Mouse (Mus musculus) limb, embryonic 14.5 days (tissue): ENCODE results near the gene E2f4. TPM values are rescaled to one million over a fixed set of nuclear protein-coding genes. Genes with fewer than 3 reads are reported as not detected.

ENCODE experiments used
- ATAC-seq: fragments of 200-750 bp; cut with Nextera tagmentation; 2 replicates; pipeline ENCODE4 v1.8.0; 2017; ENCODE audit warnings: low read depth, moderate number of reproducible peaks, moderate TSS enrichment; ENCODE audit not compliant: low FRiP score
- DNase-seq: peaks from one replicate; pipeline ENCODE4 v3.0.0-alpha.2; 2015; ENCODE audit warnings: low spot score
- H3K27ac ChIP-seq: fragments of 300-500 bp; sonication (generic); replicated peaks from 2 replicates; pipeline ENCODE4 v1.5.1; 2014; ENCODE audit warnings: low read depth, mild to moderate bottlenecking, low read length, moderate library complexity, mixed read lengths
- H3K27me3 ChIP-seq: fragments of 300-500 bp; sonication (generic); 2 replicates; pipeline ENCODE4 v1.6.1; 2014; ENCODE audit warnings: low read length, mixed read lengths; ENCODE audit not compliant: control insufficient read depth, insufficient read depth
- H3K36me3 ChIP-seq: fragments of 300-500 bp; sonication (generic); 2 replicates; pipeline ENCODE4 v1.6.1; 2014; ENCODE audit warnings: mild to moderate bottlenecking, low read length, moderate library complexity, mixed read lengths; ENCODE audit not compliant: control insufficient read depth, insufficient read depth
- H3K4me1 ChIP-seq: fragments of 300-500 bp; sonication (generic); 2 replicates; pipeline ENCODE4 v1.6.1; 2014; ENCODE audit warnings: antibody characterized with exemption, low read length, mixed read lengths; ENCODE audit not compliant: control insufficient read depth, insufficient read depth
- H3K4me2 ChIP-seq: fragments of 300-500 bp; sonication (generic); replicated peaks from 2 replicates; pipeline ENCODE4 v1.6.1; 2014; ENCODE audit warnings: low read depth, mild to moderate bottlenecking, low read length, moderate library complexity; ENCODE audit not compliant: severe bottlenecking
- H3K4me3 ChIP-seq: fragments of 300-500 bp; sonication (generic); replicated peaks from 2 replicates; pipeline ENCODE4 v1.5.1; 2014; ENCODE audit warnings: low read length
- H3K9ac ChIP-seq: fragments of 300-500 bp; sonication (generic); 2 replicates; pipeline ENCODE4 v1.6.1; 2014; ENCODE audit warnings: mild to moderate bottlenecking, low read depth, low read length, moderate library complexity; ENCODE audit not compliant: severe bottlenecking
- H3K9me3 ChIP-seq: fragments of 300-500 bp; sonication (generic); 2 replicates; pipeline ENCODE4 v1.6.1; 2016; ENCODE audit warnings: low read length; ENCODE audit not compliant: control insufficient read depth
- POLR2A ChIP-seq: fragments of 200-500 bp; IDR thresholded peaks from 2 replicates; pipeline ENCODE4 v1.8.0; 2012; ENCODE audit warnings: inconsistent platforms, mild to moderate bottlenecking, moderate library complexity, borderline replicate concordance; ENCODE audit not compliant: insufficient read depth, insufficient read length; ENCODE audit errors: extremely low read depth
- WGBS: fragments of 180-500 bp; shearing (Covaris S2); extraction: QIAGEN DNeasy Blood & Tissue Kit; methylation state at CpG from one replicate; pipeline ENCODE4 v1.1.7; 2014; 5-methylcytosine and 5-hydroxymethylcytosine counted together
- polyA plus RNA-seq, 2 experiments: library from polyadenylated mRNA; depleted of rRNA in 1 of 2; stranded (reverse) in 1 of 2; unstranded in 1 of 2; fragments of >200 nt; fragmentation: Nextera tagmentation in 1 of 2; extraction: Ambion mirVana in 1 of 2; gene quantifications; 2 replicates each; pipeline versions ENCODE4 v1.2.1 to v1.2.3; 2012 to 2014

E2f4 gene
- polyA plus RNA-seq, 2 experiments, result 76.2 to 136 TPM

DNA sequence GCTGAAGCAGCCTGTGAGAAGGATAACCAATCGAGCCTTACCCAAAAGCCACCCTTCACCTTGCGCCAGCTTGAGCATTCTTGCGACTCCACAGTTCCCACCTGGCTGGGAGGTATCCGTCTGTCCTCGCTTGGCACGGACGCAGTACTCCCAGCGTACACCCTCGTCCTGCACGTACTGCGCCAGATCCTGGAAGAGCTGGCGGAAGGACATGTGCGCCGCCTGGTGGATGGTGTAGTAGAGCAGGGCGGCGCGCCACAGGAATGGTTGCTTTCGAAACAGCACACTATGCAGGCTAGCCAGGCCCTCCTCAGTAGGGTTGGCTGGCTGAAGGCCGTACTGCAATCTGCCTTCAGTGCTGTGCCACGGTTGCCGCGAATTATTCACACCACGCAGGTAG lies 14.4 kb upstream of the E2f4 start:
- Histone ChIP-seq H3K9me3 (no peaks in the 10 kb centered on the region), H3K36me3 (peaks cover 15% of the 10 kb centered on the region), H3K4me1 (peaks cover 7% of the 10 kb centered on the region; the same call in 1 of the 2 replicates), H3K9ac (no peak overlapping the region), H3K4me3 (no peak overlapping the region), H3K27ac (no peak overlapping the region), H3K4me2 (no peak overlapping the region), H3K27me3 (peaks cover 20% of the 10 kb centered on the region)
- no peak for DNase-seq
- WGBS, result 23% methylated on average over 23 of the region's 23 CpGs
- peak; percentile 24; the same call in 1 of the 2 replicates for ATAC-seq
- no peak for TF ChIP-seq POLR2A

DNA sequence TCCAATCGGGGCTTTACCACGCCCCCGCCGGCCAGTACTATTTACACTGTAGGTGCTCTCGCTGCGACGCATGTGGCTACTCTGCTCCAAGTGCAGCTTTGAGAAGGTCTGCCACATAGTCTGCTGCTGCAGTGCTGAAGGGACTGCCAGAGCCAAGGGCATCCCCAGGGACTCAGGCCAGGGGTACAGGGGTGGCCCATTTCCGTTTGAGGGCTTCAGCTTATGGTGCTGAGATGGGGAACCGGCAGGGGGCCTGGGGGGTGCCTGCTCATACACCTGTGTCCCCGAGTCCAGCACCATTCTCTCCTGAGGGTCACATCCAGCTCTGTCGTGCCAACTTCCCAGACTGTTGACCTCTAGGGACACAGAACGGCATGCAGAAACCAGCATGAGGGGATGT lies 11.9 kb upstream of the E2f4 start:
- no peak overlapping the region for H3K4me2 ChIP-seq
- H3K4me3 ChIP-seq, result no peak overlapping the region
- H3K4me1 ChIP-seq, result peaks cover 15% of the 10 kb centered on the region
- DNase-seq, result no peak
- ATAC-seq, result no peak
- TF ChIP-seq POLR2A, result no peak
- H3K36me3 ChIP-seq, result peaks cover 15% of the 10 kb centered on the region
- no peaks in the 10 kb centered on the region for H3K9me3 ChIP-seq
- WGBS, result 42% methylated on average over 12 of the region's 12 CpGs
- no peak overlapping the region for H3K9ac ChIP-seq
- peaks cover 8% of the 10 kb centered on the region for H3K27me3 ChIP-seq
- no peak overlapping the region for H3K27ac ChIP-seq

DNA sequence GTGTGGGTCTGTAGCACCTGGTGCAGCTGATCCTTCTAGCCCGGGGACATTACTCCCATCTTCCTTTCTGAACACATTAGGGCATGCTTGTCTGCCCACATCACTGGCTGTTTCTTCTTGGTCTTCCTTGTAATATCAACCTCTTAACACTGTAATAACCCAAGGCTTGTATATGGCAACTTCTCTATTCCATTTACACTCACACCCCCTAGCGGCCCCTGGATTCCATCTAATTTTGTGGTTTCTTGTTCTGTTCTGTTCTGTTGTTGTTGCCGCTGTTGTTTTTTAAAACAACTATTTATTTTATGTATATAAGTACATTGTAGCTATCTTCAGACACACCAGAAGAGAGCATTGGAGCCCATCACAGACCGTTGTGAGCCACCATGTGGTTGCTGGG lies 10.6 kb upstream of the E2f4 start:
- no peak for TF ChIP-seq POLR2A
- peaks cover 10% of the 10 kb centered on the region for H3K36me3 ChIP-seq
- H3K4me2 ChIP-seq, result no peak overlapping the region
- no peak overlapping the region for H3K4me3 ChIP-seq
- DNase-seq (no peak), ATAC-seq (no peak)
- 83% methylated on average over 4 of the region's 4 CpGs for WGBS
- H3K9me3 ChIP-seq, result no peaks in the 10 kb centered on the region
- peaks cover 12% of the 10 kb centered on the region for H3K27me3 ChIP-seq
- H3K4me1 ChIP-seq, result peaks cover 18% of the 10 kb centered on the region
- no peak overlapping the region for H3K9ac ChIP-seq
- no peak overlapping the region for H3K27ac ChIP-seq

DNA sequence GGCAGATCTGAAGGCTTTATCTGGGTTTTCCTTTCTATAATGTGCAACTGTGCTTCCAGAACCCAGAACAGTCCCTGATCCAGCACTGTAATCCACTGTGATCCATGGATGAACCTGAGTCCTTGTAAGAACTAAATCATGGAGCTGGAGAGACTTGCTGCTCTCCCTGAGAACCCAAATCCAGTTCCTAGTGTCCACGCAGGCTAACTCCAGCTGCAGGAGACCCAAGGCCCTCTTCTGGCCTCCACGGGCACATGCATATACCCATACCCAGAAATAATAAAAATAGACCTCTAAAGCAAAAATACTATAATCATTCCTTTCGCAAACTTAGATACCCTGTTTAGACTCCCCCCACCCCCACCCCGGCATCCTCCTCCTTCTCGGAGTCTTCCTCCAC lies 9.2 kb upstream of the E2f4 start:
- ATAC-seq (no peak), DNase-seq (no peak)
- WGBS, result 90% methylated on average over 5 of the region's 5 CpGs
- no peaks in the 10 kb centered on the region for H3K9me3 ChIP-seq
- no peak overlapping the region for H3K4me3 ChIP-seq
- H3K9ac ChIP-seq, result no peak overlapping the region
- peaks cover 12% of the 10 kb centered on the region for H3K27me3 ChIP-seq
- H3K36me3 ChIP-seq, result peaks cover 8% of the 10 kb centered on the region
- TF ChIP-seq POLR2A, result no peak
- H3K4me1 ChIP-seq, result peaks cover 18% of the 10 kb centered on the region
- H3K27ac ChIP-seq, result no peak overlapping the region
- H3K4me2 ChIP-seq, result peak overlapping the region; percentile 62

DNA sequence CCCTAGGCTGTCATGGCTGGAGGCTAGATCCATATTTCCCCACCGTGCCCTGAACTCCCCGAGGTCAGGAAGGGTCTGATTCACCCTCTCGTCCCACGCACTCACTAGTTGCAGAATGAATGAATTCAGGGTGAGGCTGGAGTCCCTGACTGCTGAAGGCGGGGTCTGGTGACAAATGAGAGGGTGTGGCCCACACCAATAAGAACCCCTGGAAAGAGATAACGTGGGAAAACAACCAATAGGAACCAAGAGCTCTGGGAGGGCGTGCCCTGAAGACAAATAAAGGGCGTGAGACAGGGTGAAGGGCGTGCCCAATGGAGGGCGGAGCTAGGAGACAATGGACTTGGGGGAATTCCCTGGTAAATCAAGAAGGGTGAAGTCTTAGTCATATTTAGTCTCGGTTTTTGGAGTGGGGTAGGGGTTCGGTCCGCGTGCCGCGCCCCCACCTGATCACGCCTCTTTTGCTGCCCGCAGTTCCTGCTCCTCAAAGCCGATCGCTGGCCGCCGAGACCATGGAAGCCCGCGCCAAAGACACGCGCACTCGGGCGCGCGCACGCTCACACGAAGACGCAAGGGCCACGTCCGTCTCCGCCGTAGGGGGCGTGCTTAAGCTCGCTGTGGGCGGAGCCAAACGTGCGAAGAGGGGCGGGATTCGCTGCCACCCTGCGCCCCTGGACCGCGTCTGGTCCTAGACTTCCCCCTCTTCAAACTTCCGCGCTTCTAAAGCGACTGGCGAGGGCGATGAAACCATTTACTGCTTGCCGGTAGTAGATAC lies 8.3 kb upstream of the E2f4 start:
- DNase-seq (peak; percentile 94), ATAC-seq (peak; percentile 93)
- peak overlapping the region; percentile 47 for H3K4me3 ChIP-seq
- H3K27ac ChIP-seq, result peak overlapping the region; percentile 39
- H3K4me2 ChIP-seq, result peak overlapping the region; percentile 62
- WGBS, result under 1% methylated on average over 53 of the region's 53 CpGs
- TF ChIP-seq POLR2A, result peak; percentile 88
- H3K9ac ChIP-seq, result peak overlapping the region; percentile 52
- H3K9me3 ChIP-seq, result no peaks in the 10 kb centered on the region
- H3K36me3 ChIP-seq, result peaks cover 6% of the 10 kb centered on the region
- peaks cover 12% of the 10 kb centered on the region for H3K27me3 ChIP-seq
- H3K4me1 ChIP-seq, result peaks cover 18% of the 10 kb centered on the region
